Comparison of ENCODE assay signal across 17 mouse cellular contexts in genomic region chr1:32092221-32092620, GRCm38 (mm10).
"Had no signal": no experiment of that assay in that cellular context is flagged by ENCODE, and none has a peak within 500 bp of the region (broad histone marks: within the 10 kb centered on the region; RNA-seq: fewer than 3 reads in every experiment).

No protein-coding gene starts in this region.

- ATAC-seq: lung, postnatal 0 days had no signal

- H3K36me3 ChIP-seq: lung, embryonic 15.5 days; midbrain, embryonic 15.5 days; neural tube, embryonic 12.5 days had no signal

- H3K4me1 ChIP-seq: lung, embryonic 15.5 days; megakaryocyte, embryonic 14.5 days; midbrain, embryonic 15.5 days; neural tube, embryonic 12.5 days had no signal

- DNase-seq: lung, adult 2 months; lung, postnatal 14 days; lung, postnatal 36 days; right cerebral cortex, postnatal 25 days; right cerebral cortex, postnatal 4 days; spleen, adult 18-20 months; thymus, adult 18-20 months; thymus, postnatal 14 days; thymus, postnatal 36 days had no signal

- H3K9ac ChIP-seq: liver, embryonic 14.5 days; lung, embryonic 15.5 days; midbrain, embryonic 15.5 days; neural tube, embryonic 12.5 days had no signal

- H3K27ac ChIP-seq: liver, embryonic 14.5 days; lung, embryonic 15.5 days; macrophage; midbrain, embryonic 15.5 days; neural tube, embryonic 12.5 days had no signal

- H3K27me3 ChIP-seq: lung, embryonic 15.5 days; megakaryocyte, embryonic 14.5 days; midbrain, embryonic 15.5 days; neural tube, embryonic 12.5 days had no signal

- H3K4me3 ChIP-seq: lung, embryonic 15.5 days; megakaryocyte, embryonic 14.5 days; midbrain, embryonic 15.5 days; neural tube, embryonic 12.5 days had no signal

- H3K9me3 ChIP-seq: lung, embryonic 15.5 days; megakaryocyte, embryonic 14.5 days; midbrain, embryonic 15.5 days; neural tube, embryonic 12.5 days had no signal

- H3K4me2 ChIP-seq: lung, embryonic 15.5 days; midbrain, embryonic 11.5 days; midbrain, embryonic 15.5 days; neural tube, embryonic 12.5 days had no signal
